Mouse (Mus musculus) lung, postnatal 25 days (tissue): Measurements from ENCODE around the gene Col18a1.
A peak's percentile ranks its signal among the peaks of the same experiment; 100 is the strongest.

Experiments
- DNase-seq: peaks from one replicate; pipeline ENCODE4 v3.0.0; 2022; ENCODE audit warnings: low spot score

The Col18a1 gene

DNA sequence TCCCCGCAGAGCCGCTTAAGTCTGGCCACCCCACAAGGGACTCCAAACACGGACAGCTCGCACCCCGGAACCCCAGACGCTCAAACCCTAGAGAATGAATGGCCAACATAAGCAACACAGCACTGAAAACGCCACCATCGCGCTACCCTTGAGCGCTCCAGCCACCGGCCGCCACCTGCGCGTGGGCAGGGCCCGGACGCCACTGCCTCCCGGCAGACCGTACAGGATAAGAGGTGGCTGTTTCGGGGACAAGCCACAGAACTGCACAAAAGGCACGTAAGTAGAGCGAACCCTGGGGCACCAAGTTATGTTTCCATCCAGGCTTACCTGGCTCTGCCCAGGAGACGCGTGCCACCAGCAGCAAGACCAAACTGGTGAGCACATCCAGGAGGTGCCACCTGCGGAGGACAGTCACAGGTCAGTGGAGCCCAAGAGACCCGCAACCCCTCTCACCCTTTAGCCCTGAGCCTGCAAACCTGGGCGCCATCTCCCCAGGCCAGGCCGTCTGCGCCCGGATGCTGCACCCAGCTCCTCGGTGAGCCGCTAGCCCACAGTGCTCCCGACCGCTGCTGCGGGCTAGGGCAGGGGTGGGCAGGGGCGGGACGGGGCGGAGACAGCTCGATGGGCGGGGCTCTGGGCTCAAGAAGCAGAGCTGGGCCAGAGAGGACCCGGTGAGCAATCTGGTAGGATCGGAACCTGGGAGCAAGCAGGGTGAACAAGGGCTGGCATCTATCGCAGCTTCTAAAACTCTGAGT is at the start of gene Col18a1:
Col18a1 (minus strand) TSS at position 586 of the 755 bp plus-strand sequence.
- DNase-seq = no peak

- no peak for DNase-seq
These were observed 49.3 kb upstream of the Col18a1 start for GRCm38 (mm10) chr10:77215641-77216040.

DNA sequence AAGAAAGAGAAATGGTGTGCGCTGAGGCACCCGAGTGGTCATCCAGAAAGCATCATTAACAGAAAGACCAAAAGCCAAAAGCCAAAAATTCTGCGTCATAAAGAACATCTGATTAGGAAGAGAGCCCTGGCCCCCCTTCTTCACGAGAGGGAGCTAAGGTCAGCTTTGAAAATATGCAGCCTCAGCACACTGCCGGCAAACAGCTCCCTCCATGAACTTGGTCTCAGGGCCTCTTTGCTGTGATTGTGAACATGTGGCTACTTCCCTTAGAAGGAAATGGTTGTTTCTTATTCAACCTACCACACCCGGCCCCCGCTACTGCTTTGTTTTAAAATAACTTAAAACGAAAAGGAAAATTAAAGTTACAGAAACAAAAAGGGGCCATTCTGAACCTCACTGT is 48.2 kb upstream of the Col18a1 start:
- peak; percentile 9 for DNase-seq

GRCm38 (mm10) chr10:77213483-77213882 is 47.1 kb upstream of the Col18a1 start:
- peak; percentile 19 for DNase-seq

GRCm38 (mm10) chr10:77212354-77213120 is 46.2 kb upstream of the Col18a1 start:
- DNase-seq = no peak

- DNase-seq = peak; percentile 56
These were observed 44.8 kb upstream of the Col18a1 start for GRCm38 (mm10) chr10:77211116-77211570.

DNA sequence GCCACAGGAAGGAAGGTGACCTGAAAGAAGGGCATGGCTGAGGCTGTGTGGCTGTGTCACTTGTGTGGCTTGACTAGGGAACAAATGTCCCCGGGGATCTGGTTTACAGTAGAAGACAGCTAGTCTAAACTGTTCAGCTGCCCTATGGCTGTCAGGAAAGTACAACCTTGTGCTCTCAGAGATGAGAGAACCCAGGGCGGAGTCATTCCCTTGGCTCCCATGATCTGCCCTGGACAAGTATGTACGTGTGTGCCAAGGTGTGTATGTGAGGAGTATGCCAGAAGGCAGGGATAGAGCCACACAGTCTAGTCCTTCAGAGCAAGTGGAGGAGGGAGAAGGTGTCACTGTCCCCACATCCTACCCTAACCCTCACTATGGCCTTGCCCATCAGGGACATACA is 44.3 kb upstream of the Col18a1 start:
- DNase-seq = no peak

DNA sequence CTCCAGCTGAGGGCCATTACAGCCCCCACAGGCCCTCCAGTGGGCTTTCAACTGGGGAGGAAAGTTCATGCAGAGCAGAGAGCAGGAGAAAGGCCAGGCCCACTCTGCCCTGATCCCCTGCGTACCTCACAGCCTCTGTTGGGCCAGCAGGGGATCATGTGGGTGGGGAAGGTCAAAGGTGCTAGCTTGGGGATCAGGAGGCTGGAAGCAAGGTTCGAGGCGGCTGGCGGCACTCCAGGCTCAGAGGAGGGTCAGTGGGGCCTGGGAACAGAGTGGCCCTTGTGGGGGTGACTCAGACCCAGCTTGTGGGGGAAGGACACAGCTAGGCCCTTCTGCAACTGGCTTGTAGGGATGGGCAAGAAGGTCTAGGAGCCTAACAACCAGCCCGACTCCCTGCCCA is 42.9 kb upstream of the Col18a1 start:
- no peak for DNase-seq

GRCm38 (mm10) chr10:77206565-77207079 is 40.3 kb upstream of the Col18a1 start:
- peak; percentile 70 for DNase-seq

GRCm38 (mm10) chr10:77206134-77206533 is 39.8 kb upstream of the Col18a1 start:
- no peak for DNase-seq

DNA sequence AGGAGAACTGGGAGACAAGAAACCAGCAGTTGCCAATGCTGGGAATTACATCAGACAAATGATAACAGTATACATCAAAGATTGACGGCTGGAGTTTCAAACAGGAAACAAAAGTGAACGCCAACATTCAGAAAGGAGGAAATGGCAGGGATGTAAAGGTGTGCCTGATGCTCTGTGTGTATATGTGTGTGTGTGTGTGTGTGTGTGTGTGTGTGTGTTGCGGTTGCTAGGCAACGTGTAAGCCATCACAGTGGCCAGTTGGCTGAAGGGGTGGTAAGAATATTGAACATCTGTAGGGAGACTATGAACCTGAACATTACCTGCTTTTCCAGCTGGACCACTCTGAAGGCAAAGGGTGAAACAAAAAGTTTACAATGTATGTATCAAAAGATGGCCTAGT is 37.6 kb upstream of the Col18a1 start:
- DNase-seq = no peak

DNA sequence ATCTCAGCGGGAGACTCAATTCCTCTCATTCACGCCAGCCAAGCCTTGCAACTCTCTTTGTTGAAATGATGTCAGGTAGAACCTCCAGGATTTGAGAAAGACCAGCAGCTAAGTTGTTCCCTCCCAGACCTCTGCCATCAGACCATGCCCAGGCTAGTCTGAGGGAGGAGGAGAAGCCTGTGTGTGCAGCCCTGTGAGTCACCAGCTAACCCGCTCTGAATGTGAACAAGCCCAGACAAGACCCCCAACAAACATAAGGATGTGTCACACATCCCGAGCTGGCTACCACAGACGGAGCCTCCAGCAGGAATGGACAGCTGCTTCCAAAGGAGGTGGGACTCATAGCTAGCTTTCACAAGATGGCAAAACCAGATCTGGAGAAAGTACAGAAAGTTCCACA is 35.6 kb upstream of the Col18a1 start:
- no peak for DNase-seq

DNA sequence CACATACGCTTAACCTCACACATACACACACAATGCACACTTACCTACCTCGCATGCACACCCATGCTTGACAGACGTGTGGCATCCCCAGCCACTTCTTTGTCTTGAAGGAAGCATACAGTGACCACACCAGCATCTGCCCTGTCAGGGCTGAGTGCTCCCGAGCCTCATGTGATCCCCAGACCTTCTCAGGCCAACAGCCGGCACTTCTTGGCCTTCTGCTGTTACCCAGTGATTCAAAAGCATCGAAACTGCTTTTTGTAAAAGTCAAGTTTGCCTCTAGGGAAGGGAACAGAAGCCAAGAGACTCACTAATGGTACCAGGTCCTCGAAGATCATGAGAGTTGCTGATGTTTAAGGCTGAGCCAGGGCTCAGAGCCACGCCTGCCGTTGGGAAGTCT is 33.9 kb upstream of the Col18a1 start:
- no peak for DNase-seq

- no peak for DNase-seq
These were observed 32.9 kb upstream of the Col18a1 start for GRCm38 (mm10) chr10:77199229-77199628.

GRCm38 (mm10) chr10:77197469-77198209 is 31.3 kb upstream of the Col18a1 start:
- no peak for DNase-seq

GRCm38 (mm10) chr10:77196676-77197075 is 30.3 kb upstream of the Col18a1 start:
- no peak for DNase-seq

- no peak for DNase-seq
These were observed 29.8 kb upstream of the Col18a1 start for GRCm38 (mm10) chr10:77196115-77196514.

DNA sequence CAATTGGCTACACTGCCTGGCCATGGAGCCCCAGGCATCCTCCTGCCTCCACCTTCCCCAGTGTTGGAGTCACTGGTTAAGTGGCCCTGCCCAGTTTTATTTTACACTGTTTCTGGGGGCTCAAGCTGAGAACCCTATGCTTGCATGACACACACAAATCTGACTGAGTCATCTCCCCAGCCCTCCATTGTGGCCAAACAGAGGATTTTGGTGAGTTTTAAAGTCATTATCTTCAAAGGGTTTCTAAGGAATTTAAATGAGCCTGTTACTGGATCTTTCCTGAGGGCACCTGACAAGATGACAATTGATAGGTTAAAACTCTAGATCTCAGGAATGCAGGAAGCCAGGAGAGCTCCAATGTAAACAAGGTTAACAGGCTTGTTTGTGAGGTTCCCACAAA is 27.1 kb upstream of the Col18a1 start:
- no peak for DNase-seq

GRCm38 (mm10) chr10:77192745-77193144 is 26.4 kb upstream of the Col18a1 start:
- DNase-seq = no peak

DNA sequence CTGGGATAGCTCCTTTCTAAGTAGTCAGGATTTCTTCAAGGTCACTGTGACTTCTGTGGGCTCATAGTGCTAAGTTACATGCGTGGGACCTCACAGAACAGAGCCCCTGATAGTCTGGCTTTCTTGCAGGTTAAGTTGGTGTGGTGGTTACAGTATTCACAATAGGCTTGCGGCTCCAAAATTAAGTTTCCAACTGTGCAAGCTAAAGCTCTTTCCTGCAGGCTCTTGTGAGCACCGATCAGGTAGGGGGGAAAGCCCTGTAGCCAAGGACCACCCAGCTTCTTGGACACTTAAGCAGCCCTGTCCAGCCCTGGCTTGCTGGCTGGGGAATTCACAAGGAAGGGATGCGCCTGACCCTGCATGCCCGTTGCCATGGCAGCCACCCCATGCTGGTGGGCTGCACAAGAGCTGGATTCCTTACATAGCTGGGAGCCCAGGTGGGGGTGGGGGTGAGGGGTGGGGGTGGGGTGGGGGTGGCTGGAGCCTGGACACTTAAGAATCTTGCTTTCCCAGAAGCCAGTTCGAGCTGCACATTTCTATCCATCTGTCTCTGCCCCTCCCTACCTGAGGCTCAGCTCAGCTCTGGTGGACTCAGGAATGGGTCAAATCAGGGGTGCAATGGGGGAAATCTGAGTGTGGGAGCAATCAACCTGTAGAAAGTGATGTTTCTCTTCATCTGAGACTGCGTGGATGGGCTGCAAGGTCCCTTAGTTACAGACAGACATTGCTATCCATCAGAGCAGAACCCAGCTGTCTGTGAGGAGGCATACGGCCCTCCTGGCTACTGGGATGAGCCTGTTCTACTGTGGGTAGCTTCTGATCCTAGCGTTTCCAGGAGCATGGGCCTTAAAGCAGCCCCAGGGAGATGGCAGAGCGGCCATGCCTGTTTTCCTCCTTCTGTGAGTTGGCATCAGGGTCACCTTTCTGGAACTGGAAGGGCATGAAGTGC is 24.9 kb upstream of the Col18a1 start:
- no peak for DNase-seq

DNA sequence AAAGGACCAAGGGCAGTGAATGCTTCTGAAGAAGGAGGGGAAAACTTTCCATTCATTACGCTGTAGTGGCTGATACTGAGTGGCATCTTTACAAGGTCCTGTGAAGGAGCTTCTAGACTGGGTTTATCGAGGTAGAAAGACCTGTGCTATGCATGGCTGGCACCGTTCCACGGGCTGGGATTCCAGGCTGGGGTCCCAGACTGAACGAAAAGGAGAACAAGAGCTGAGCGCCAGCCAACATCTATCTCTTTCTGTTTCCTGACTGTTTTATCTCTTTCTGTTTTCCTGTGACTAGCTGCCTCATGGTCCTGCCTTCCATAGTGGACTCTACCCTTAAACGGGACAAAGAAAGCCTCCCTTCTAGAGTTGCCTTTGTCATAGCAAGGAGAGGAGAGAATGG is 21.1 kb upstream of the Col18a1 start:
- DNase-seq = no peak
